Mouse (Mus musculus): Measurements from ENCODE around the gene Rpap1.

- TF ChIP-seq TAL1 (IDR thresholded peaks at IDR 0.05; ENCODE audit: low read length) (no peak), GATA1 (IDR thresholded peaks at IDR 0.05; ENCODE audit: low read length) (no peak)
These were observed 29.3 kb upstream of the Rpap1 start for GRCm38 (mm10) chr2:119816611-119817010.
